Mouse (Mus musculus) ES-Bruce4 (cell line): ENCODE measurements around the gene Amdhd1.

ENCODE experiments used
- CTCF ChIP-seq: IDR thresholded peaks from one replicate; pipeline ENCODE4 v1.8.1; 2011; ENCODE audit warnings: low read depth, low read length
- POLR2A ChIP-seq: IDR thresholded peaks from one replicate; pipeline ENCODE4 v1.8.1; 2011; ENCODE audit warnings: low read length; ENCODE audit not compliant: insufficient read depth

- TF ChIP-seq CTCF (no peak), POLR2A (no peak)
These were observed 24.8 kb upstream of the Amdhd1 start for GRCm38 (mm10) chr10:93564518-93565090.
